Mouse (Mus musculus): ENCODE data around the gene Mrc2. TPM values are rescaled to one million over a fixed set of nuclear protein-coding genes. Genes with fewer than 3 reads are reported as not detected.

Gene Mrc2
- 23.9 and 27.3 TPM in 2 replicates for polyA plus RNA-seq (2014; fragmentation: Nextera tagmentation; extraction: Ambion mirVana)

- under 1% methylated on average over 62 of the region's 75 CpGs for WGBS
- Histone ChIP-seq H3K4me3 (ENCODE audit: low read depth, low read length) (peak within 1 kb of the TSS; percentile 57), H3K27me3 (replicated peaks; ENCODE audit: control insufficient read depth, insufficient read depth, low read length) (no peaks in the 10 kb centered on the region), H3K27ac (replicated peaks; ENCODE audit: low read depth, low read length) (peak within 1 kb of the TSS; percentile 94), H3K4me2 (ENCODE audit: low read depth, low read length) (peak within 1 kb of the TSS; percentile 79), H3K36me3 (ENCODE audit: control insufficient read depth, insufficient read depth, low read length) (peaks cover 18% of the 10 kb centered on the region), H3K4me1 (ENCODE audit: control insufficient read depth, insufficient read depth, low read length) (peaks cover 27% of the 10 kb centered on the region), H3K9ac (ENCODE audit: low read depth, low read length) (peak within 1 kb of the TSS; percentile 82), H3K9me3 (ENCODE audit: control insufficient read depth, low read length) (no peaks in the 10 kb centered on the region)
- peak; percentile 85 for ATAC-seq (ENCODE audit: low read depth)
- DNase-seq (ENCODE audit: low spot score): peak; percentile 92
Measured at GRCm38 (mm10) chr11:105292124-105293071, at the start of gene Mrc2. Mrc2 (plus strand) TSS chr11:105292643.

DNA sequence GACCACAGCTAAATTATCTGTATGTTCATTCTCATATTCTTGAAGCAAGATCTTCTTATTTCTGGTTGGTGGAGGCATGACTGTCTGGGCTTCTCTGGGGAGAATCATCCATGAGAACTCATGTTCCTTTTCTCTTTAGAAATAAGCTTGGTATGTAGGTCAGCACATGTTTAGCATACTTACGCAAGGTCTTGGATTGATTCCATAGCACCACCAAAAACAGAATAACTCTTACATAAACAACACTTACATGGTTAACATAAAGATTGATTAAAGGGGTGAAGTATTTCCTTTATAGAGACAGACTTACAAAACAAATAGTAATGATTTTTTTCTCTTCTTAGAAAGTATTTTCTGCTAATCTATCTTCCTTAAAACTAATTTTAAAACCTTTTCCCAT, 46.1 kb upstream of the Mrc2 start:
- Histone ChIP-seq H3K27ac (replicated peaks; ENCODE audit: low read depth, low read length) (no peak overlapping the region), H3K4me3 (ENCODE audit: low read depth, low read length) (no peak overlapping the region), H3K9me3 (ENCODE audit: control insufficient read depth, low read length) (no peaks in the 10 kb centered on the region), H3K36me3 (ENCODE audit: control insufficient read depth, insufficient read depth, low read length) (peaks cover 82% of the 10 kb centered on the region), H3K4me1 (ENCODE audit: control insufficient read depth, insufficient read depth, low read length) (no peaks in the 10 kb centered on the region), H3K9ac (ENCODE audit: low read depth, low read length) (no peak overlapping the region), H3K27me3 (replicated peaks; ENCODE audit: control insufficient read depth, insufficient read depth, low read length) (no peaks in the 10 kb centered on the region), H3K4me2 (ENCODE audit: low read depth, low read length) (no peak overlapping the region)
- 73% methylated on average over 1 of the region's 1 CpGs for WGBS
- ATAC-seq (ENCODE audit: low read depth) (no peak), DNase-seq (ENCODE audit: low spot score) (no peak)

DNA sequence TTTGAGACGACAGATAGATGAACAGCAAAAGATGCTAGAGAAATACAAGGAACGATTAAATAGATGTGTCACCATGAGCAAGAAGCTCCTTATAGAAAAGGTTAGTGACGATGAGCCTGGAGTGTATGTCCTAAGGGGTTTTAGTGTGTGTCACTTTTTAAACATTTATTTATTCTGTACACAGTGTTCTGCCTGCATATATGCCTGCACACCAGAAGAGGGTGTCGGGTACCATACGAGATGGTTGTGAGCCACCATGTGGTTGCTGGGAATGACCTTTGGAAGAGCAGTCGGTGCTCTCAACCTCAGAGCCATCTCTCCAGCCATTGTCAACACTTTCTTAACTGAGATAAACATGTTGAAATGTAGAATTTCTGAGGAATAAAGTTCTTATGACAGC, 45.7 kb upstream of the Mrc2 start:
- no peak for ATAC-seq (ENCODE audit: low read depth)

DNA sequence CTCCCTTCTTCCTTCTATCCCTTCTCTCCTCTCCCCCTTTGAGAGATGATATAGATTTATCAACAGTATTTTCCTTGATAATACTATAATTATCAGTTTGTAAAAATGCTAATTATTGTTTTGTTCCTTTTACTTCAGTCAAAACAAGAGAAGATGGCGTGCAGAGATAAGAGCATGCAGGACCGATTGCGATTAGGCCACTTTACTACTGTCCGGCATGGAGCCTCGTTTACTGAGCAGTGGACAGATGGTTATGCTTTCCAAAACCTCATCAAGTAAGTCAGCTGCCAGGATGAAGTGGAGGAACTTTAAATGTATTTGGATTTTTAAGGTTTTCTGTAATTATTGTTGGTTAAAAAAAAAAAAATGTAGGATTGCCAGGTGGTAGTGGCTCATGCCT, 45.1 kb upstream of the Mrc2 start:
- no peaks in the 10 kb centered on the region for H3K4me1 ChIP-seq (ENCODE audit: control insufficient read depth, insufficient read depth, low read length)
- WGBS: 93% methylated on average over 5 of the region's 5 CpGs
- DNase-seq (ENCODE audit: low spot score) (no peak), ATAC-seq (ENCODE audit: low read depth) (no peak)
- no peak overlapping the region for H3K4me2 ChIP-seq (ENCODE audit: low read depth, low read length)
- peaks cover 75% of the 10 kb centered on the region for H3K36me3 ChIP-seq (ENCODE audit: control insufficient read depth, insufficient read depth, low read length)
- H3K9me3 ChIP-seq (ENCODE audit: control insufficient read depth, low read length): no peaks in the 10 kb centered on the region
- H3K4me3 ChIP-seq (ENCODE audit: low read depth, low read length): no peak overlapping the region
- no peak overlapping the region for H3K27ac ChIP-seq (replicated peaks; ENCODE audit: low read depth, low read length)
- H3K9ac ChIP-seq (ENCODE audit: low read depth, low read length): no peak overlapping the region
- H3K27me3 ChIP-seq (replicated peaks; ENCODE audit: control insufficient read depth, insufficient read depth, low read length): no peaks in the 10 kb centered on the region

More for the DNA sequence above, 45.7 kb upstream of the Mrc2 start:
- no peak overlapping the region for H3K27ac ChIP-seq (replicated peaks; ENCODE audit: low read depth, low read length)
- no peaks in the 10 kb centered on the region for H3K9me3 ChIP-seq (ENCODE audit: control insufficient read depth, low read length)
- H3K4me3 ChIP-seq (ENCODE audit: low read depth, low read length): no peak overlapping the region
- H3K4me2 ChIP-seq (ENCODE audit: low read depth, low read length): no peak overlapping the region
- H3K4me1 ChIP-seq (ENCODE audit: control insufficient read depth, insufficient read depth, low read length): no peaks in the 10 kb centered on the region
- no peak overlapping the region for H3K9ac ChIP-seq (ENCODE audit: low read depth, low read length)
- no peak for DNase-seq (ENCODE audit: low spot score)
- peaks cover 81% of the 10 kb centered on the region for H3K36me3 ChIP-seq (ENCODE audit: control insufficient read depth, insufficient read depth, low read length)
- no peaks in the 10 kb centered on the region for H3K27me3 ChIP-seq (replicated peaks; ENCODE audit: control insufficient read depth, insufficient read depth, low read length)
- 92% methylated on average over 6 of the region's 6 CpGs for WGBS

DNA sequence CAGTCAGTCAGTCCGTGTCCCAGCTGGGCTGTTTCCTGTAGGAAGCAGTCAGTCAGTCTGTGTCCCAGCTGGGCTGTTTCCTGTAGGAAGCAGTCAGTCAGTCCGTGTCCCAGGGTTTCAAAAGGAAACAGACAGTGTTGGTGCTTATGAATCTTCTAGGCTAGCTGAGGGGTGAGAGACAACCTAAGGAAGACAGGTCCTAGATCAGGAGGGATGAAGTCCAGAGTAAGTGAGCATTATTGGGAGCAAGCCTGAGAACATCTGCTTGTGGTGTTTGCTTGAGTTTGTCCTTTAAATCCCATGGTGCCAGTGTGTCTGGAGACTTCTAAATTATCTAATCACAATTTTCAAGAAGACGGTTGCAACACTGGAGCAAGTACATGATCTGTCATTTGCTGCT, 32.7 kb upstream of the Mrc2 start:
- no peaks in the 10 kb centered on the region for H3K27me3 ChIP-seq (replicated peaks; ENCODE audit: control insufficient read depth, insufficient read depth, low read length)
- H3K27ac ChIP-seq (replicated peaks; ENCODE audit: low read depth, low read length): no peak overlapping the region
- no peak for DNase-seq (ENCODE audit: low spot score)
- H3K4me3 ChIP-seq (ENCODE audit: low read depth, low read length): no peak overlapping the region
- no peak overlapping the region for H3K4me2 ChIP-seq (ENCODE audit: low read depth, low read length)
- 70% methylated on average over 2 of the region's 3 CpGs for WGBS
- H3K9me3 ChIP-seq (ENCODE audit: control insufficient read depth, low read length): no peaks in the 10 kb centered on the region
- no peaks in the 10 kb centered on the region for H3K4me1 ChIP-seq (ENCODE audit: control insufficient read depth, insufficient read depth, low read length)
- no peak for ATAC-seq (ENCODE audit: low read depth)
- H3K36me3 ChIP-seq (ENCODE audit: control insufficient read depth, insufficient read depth, low read length): peaks cover 62% of the 10 kb centered on the region
- no peak overlapping the region for H3K9ac ChIP-seq (ENCODE audit: low read depth, low read length)

DNA sequence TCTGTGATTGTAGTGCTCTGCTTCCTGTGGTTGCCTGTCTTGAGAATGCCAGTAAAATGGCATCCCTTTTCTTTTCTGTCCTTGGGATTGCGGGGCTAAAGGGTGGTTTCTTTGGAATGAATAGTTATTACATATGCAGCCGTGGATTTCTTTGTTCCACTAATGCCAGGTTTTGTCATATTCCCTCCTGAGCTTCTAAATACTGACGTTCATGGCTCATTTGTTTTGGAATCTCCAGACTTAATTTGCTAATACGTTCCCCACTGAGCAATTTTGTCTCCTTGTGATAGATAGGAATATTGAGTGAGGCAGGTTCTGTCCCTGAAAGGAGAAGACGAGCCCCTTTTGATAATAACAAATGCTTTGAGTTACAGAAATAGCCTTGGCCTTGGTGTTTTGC, 31.3 kb upstream of the Mrc2 start:
- H3K36me3 ChIP-seq (ENCODE audit: control insufficient read depth, insufficient read depth, low read length): peaks cover 48% of the 10 kb centered on the region
- H3K27ac ChIP-seq (replicated peaks; ENCODE audit: low read depth, low read length): peak overlapping the region; percentile 9
- no peaks in the 10 kb centered on the region for H3K27me3 ChIP-seq (replicated peaks; ENCODE audit: control insufficient read depth, insufficient read depth, low read length)
- H3K9ac ChIP-seq (ENCODE audit: low read depth, low read length): no peak overlapping the region
- DNase-seq (ENCODE audit: low spot score) (no peak), ATAC-seq (ENCODE audit: low read depth) (no peak)
- H3K4me1 ChIP-seq (ENCODE audit: control insufficient read depth, insufficient read depth, low read length): no peaks in the 10 kb centered on the region
- H3K4me3 ChIP-seq (ENCODE audit: low read depth, low read length): no peak overlapping the region
- no peak overlapping the region for H3K4me2 ChIP-seq (ENCODE audit: low read depth, low read length)
- no peaks in the 10 kb centered on the region for H3K9me3 ChIP-seq (ENCODE audit: control insufficient read depth, low read length)
- 61% methylated on average over 5 of the region's 5 CpGs for WGBS

GRCm38 (mm10) chr11:105261601-105262351, 30.7 kb upstream of the Mrc2 start:
- Histone ChIP-seq H3K27me3 (replicated peaks; ENCODE audit: control insufficient read depth, insufficient read depth, low read length) (no peaks in the 10 kb centered on the region), H3K9ac (ENCODE audit: low read depth, low read length) (no peak overlapping the region), H3K36me3 (ENCODE audit: control insufficient read depth, insufficient read depth, low read length) (peaks cover 49% of the 10 kb centered on the region), H3K4me1 (ENCODE audit: control insufficient read depth, insufficient read depth, low read length) (no peaks in the 10 kb centered on the region), H3K9me3 (ENCODE audit: control insufficient read depth, low read length) (no peaks in the 10 kb centered on the region), H3K4me3 (ENCODE audit: low read depth, low read length) (no peak overlapping the region), H3K27ac (replicated peaks; ENCODE audit: low read depth, low read length) (0 out of 2 replicates have a peak overlapping the region, but pooled peaks have one; percentile 9), H3K4me2 (ENCODE audit: low read depth, low read length) (no peak overlapping the region)
- ATAC-seq (ENCODE audit: low read depth) (no peak), DNase-seq (ENCODE audit: low spot score) (peak; percentile 74)
- 58% methylated on average over 4 of the region's 4 CpGs for WGBS

DNA sequence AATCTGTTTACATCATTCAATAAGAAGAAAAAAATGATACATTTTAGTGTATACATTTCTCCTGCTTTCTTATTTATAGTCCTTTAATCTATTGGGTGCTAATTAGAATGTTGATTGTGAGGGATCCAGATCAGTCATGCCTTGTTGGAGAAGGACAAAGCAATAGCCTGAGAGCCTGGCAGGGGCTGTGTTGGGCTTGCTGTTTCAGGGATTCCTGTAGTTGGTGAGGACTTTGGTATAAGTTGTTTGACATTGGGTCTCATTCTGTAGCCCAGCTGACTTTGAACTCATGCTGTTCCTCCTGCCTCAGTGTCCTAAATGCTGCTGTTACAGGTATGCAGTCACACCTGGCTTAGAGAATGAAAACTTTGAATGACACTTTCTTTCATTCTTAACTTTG, 27.9 kb upstream of the Mrc2 start:
- DNase-seq (ENCODE audit: low spot score) (no peak), ATAC-seq (ENCODE audit: low read depth) (no peak)
- no peak overlapping the region for H3K4me2 ChIP-seq (ENCODE audit: low read depth, low read length)
- no peak overlapping the region for H3K9ac ChIP-seq (ENCODE audit: low read depth, low read length)
- no peaks in the 10 kb centered on the region for H3K4me1 ChIP-seq (ENCODE audit: control insufficient read depth, insufficient read depth, low read length)
- no peaks in the 10 kb centered on the region for H3K9me3 ChIP-seq (ENCODE audit: control insufficient read depth, low read length)
- no peak overlapping the region for H3K27ac ChIP-seq (replicated peaks; ENCODE audit: low read depth, low read length)
- peaks cover 52% of the 10 kb centered on the region for H3K36me3 ChIP-seq (ENCODE audit: control insufficient read depth, insufficient read depth, low read length)
- H3K27me3 ChIP-seq (replicated peaks; ENCODE audit: control insufficient read depth, insufficient read depth, low read length): no peaks in the 10 kb centered on the region
- no peak overlapping the region for H3K4me3 ChIP-seq (ENCODE audit: low read depth, low read length)
